Comparison of ENCODE assay signal across 17 mouse cellular contexts in genomic region chr11:106566040-106566785, GRCm38 (mm10). TPM values are rescaled to one million over a fixed set of nuclear protein-coding genes. Genes with fewer than 3 reads are reported as not detected.
DNase-seq lines count a peak whose midpoint lies in the region; ATAC-seq lines count a peak whose summit lies in the region.
"Had no signal": no experiment of that assay in that cellular context is flagged by ENCODE, and none has a peak within 500 bp of the region (broad histone marks: within the 10 kb centered on the region; RNA-seq: fewer than 3 reads in every experiment).

No protein-coding gene starts in this region.

- DNase-seq in cerebellum, adult 9-10 months: peak; percentile 54
- DNase-seq in cerebellum, postnatal 4 days (ENCODE audit: low spot score in 2 of 2): no peak
- DNase-seq in midbrain, embryonic 11.5 days (ENCODE audit: low spot score, missing footprints): peak; percentile 17
- DNase-seq in cerebellum, postnatal 14 days: peak; percentile 33 to 42
- no peak for DNase-seq in urinary bladder, postnatal 10 days (ENCODE audit: low spot score)
- DNase-seq: adrenal gland, postnatal 14 days; gastrocnemius, postnatal 36 days; heart, adult 18-20 months; heart, postnatal 14 days; kidney, adult 2 months had no signal

- H3K27ac ChIP-seq in midbrain, embryonic 11.5 days (ENCODE audit: low read depth, low read length): no peak overlapping the region
- no peak overlapping the region for H3K27ac ChIP-seq in midbrain, embryonic 15.5 days
- H3K27ac ChIP-seq: embryonic facial prominence, embryonic 12.5 days; forebrain, embryonic 15.5 days; heart, embryonic 15.5 days; hindbrain, embryonic 14.5 days; intestine, embryonic 15.5 days had no signal

- WGBS in midbrain, embryonic 11.5 days: 94% methylated on average over 8 of the region's 8 CpGs
- 95% methylated on average over 8 of the region's 8 CpGs for WGBS in midbrain, embryonic 15.5 days

- H3K9ac ChIP-seq in midbrain, embryonic 11.5 days (ENCODE audit: low read length): no peak overlapping the region
- H3K9ac ChIP-seq in midbrain, embryonic 15.5 days: no peak overlapping the region
- H3K9ac ChIP-seq: embryonic facial prominence, embryonic 12.5 days; forebrain, embryonic 15.5 days; heart, embryonic 15.5 days; hindbrain, embryonic 14.5 days; intestine, embryonic 15.5 days had no signal

- no peaks in the 10 kb centered on the region for H3K36me3 ChIP-seq in midbrain, embryonic 11.5 days (ENCODE audit: control insufficient read depth, insufficient read depth, low read length)
- H3K36me3 ChIP-seq in midbrain, embryonic 15.5 days (replicated peaks): peaks cover 9% of the 10 kb centered on the region

- H3K9me3 ChIP-seq in midbrain, embryonic 11.5 days (ENCODE audit: control insufficient read depth, low read length): no peaks in the 10 kb centered on the region
- no peaks in the 10 kb centered on the region for H3K9me3 ChIP-seq in midbrain, embryonic 15.5 days
- H3K9me3 ChIP-seq: embryonic facial prominence, embryonic 12.5 days; forebrain, embryonic 15.5 days; heart, embryonic 15.5 days; intestine, embryonic 15.5 days had no signal

- H3K4me1 ChIP-seq in midbrain, embryonic 11.5 days (ENCODE audit: control insufficient read depth, insufficient read depth, low read length): no peaks in the 10 kb centered on the region
- no peaks in the 10 kb centered on the region for H3K4me1 ChIP-seq in midbrain, embryonic 15.5 days
- H3K4me1 ChIP-seq: embryonic facial prominence, embryonic 12.5 days; forebrain, embryonic 15.5 days had no signal

- H3K4me3 ChIP-seq in midbrain, embryonic 11.5 days (ENCODE audit: low read depth, low read length): no peak overlapping the region
- H3K4me3 ChIP-seq in midbrain, embryonic 15.5 days: no peak overlapping the region
- H3K4me3 ChIP-seq: embryonic facial prominence, embryonic 12.5 days; forebrain, embryonic 15.5 days; heart, embryonic 15.5 days; intestine, embryonic 15.5 days had no signal

- ATAC-seq in midbrain, embryonic 11.5 days (ENCODE audit: low FRiP score): no peak
- ATAC-seq in midbrain, embryonic 15.5 days (replicated peaks): no peak
- ATAC-seq: forebrain, embryonic 15.5 days; intestine, embryonic 15.5 days had no signal

- no peak overlapping the region for H3K4me2 ChIP-seq in midbrain, embryonic 11.5 days
- H3K4me2 ChIP-seq in midbrain, embryonic 15.5 days: no peak overlapping the region
- H3K4me2 ChIP-seq: embryonic facial prominence, embryonic 12.5 days; forebrain, embryonic 15.5 days; heart, embryonic 11.5 days; heart, embryonic 15.5 days; hindbrain, embryonic 14.5 days; intestine, embryonic 15.5 days had no signal

- H3K27me3 ChIP-seq in midbrain, embryonic 11.5 days (ENCODE audit: control insufficient read depth, insufficient read depth, low read length): no peaks in the 10 kb centered on the region
- H3K27me3 ChIP-seq in midbrain, embryonic 15.5 days (replicated peaks): no peaks in the 10 kb centered on the region
- H3K27me3 ChIP-seq: embryonic facial prominence, embryonic 12.5 days; forebrain, embryonic 15.5 days; heart, embryonic 15.5 days; intestine, embryonic 15.5 days had no signal

RNA-seq across cellular contexts. Expression of gene Tex2, which starts 47.0 kb away (rescaled TPM):
- 9.9 and 10.8 TPM in 2 replicates for polyA plus RNA-seq in midbrain, embryonic 11.5 days (2014; fragmentation: Nextera tagmentation; extraction: Ambion mirVana)
- 31.3 and 32.1 TPM in 2 replicates for polyA plus RNA-seq in midbrain, embryonic 15.5 days (2015; fragmentation: Nextera tagmentation; extraction: Ambion mirVana)

Comparison
In these comparisons a context has a peak if more than half of its experiments do, and no peak if none do; other contexts are left out.
1. DNase-seq: peak in cerebellum, adult 9-10 months (single experiment), midbrain, embryonic 11.5 days (single experiment) and cerebellum, postnatal 14 days (2 of 2); none in cerebellum, postnatal 4 days (0 of 2) and urinary bladder, postnatal 10 days (single experiment).